Mouse (Mus musculus) hindbrain, embryonic 11.5 days (tissue): Measurements from ENCODE around the gene Prrt2. TPM values are rescaled to one million over a fixed set of nuclear protein-coding genes. Genes with fewer than 3 reads are reported as not detected.

Experiments used
- ATAC-seq: fragments of 200-750 bp; cut with Nextera tagmentation; 2 replicates; pipeline ENCODE4 v1.8.0; 2017; ENCODE audit warnings: mild to moderate bottlenecking, moderate TSS enrichment, moderate library complexity; ENCODE audit not compliant: low FRiP score
- DNase-seq: peaks from one replicate; pipeline ENCODE4 v3.0.0-alpha.2; 2015; ENCODE audit warnings: low spot score
- H3K27ac ChIP-seq: fragments of 300-500 bp; sonication (generic); 2 replicates; pipeline ENCODE4 v1.5.1; 2014; ENCODE audit warnings: mild to moderate bottlenecking, low read depth, low read length
- H3K27me3 ChIP-seq: fragments of 300-500 bp; sonication (generic); 2 replicates; pipeline ENCODE4 v1.6.1; 2014; ENCODE audit warnings: mild to moderate bottlenecking, low read length, moderate library complexity, mixed read lengths; ENCODE audit not compliant: control insufficient read depth, insufficient read depth
- H3K36me3 ChIP-seq: fragments of 300-500 bp; sonication (generic); 2 replicates; pipeline ENCODE4 v1.6.1; 2014; ENCODE audit warnings: mild to moderate bottlenecking, low read length, moderate library complexity, mixed read lengths; ENCODE audit not compliant: control insufficient read depth, insufficient read depth
- H3K4me1 ChIP-seq: fragments of 300-500 bp; sonication (generic); replicated peaks from 2 replicates; pipeline ENCODE4 v1.6.1; 2014; ENCODE audit warnings: low read length, mixed read lengths; ENCODE audit not compliant: control insufficient read depth, insufficient read depth
- H3K4me2 ChIP-seq: fragments of 300-500 bp; sonication (generic); replicated peaks from 2 replicates; pipeline ENCODE4 v1.6.1; 2014; ENCODE audit warnings: mild to moderate bottlenecking, low read depth, low read length
- H3K4me3 ChIP-seq: fragments of 300-500 bp; sonication (generic); 2 replicates; pipeline ENCODE4 v1.5.1; 2014; ENCODE audit warnings: low read depth, low read length
- H3K9ac ChIP-seq: fragments of 300-500 bp; sonication (generic); 2 replicates; pipeline ENCODE4 v1.6.1; 2014; ENCODE audit warnings: low read depth, low read length
- H3K9me3 ChIP-seq: fragments of 300-500 bp; sonication (generic); 2 replicates; pipeline ENCODE4 v1.6.1; 2016; ENCODE audit warnings: low read length; ENCODE audit not compliant: control insufficient read depth
- WGBS: fragments of 180-500 bp; shearing (Covaris S2); extraction: QIAGEN DNeasy Blood & Tissue Kit; methylation state at CpG from one replicate; pipeline ENCODE4 v1.1.7; 2014; 5-methylcytosine and 5-hydroxymethylcytosine counted together
- polyA plus RNA-seq: library from polyadenylated mRNA; unstranded; fragments of >200 nt; fragmentation: Nextera tagmentation; extraction: Ambion mirVana; gene quantifications from 2 replicates; pipeline ENCODE4 v1.2.1, GENCODE M21; 2014

Prrt2 gene
- polyA plus RNA-seq, 1 experiment from 2014 or later = 7.7 TPM

- Histone ChIP-seq H3K4me1 (peaks cover 17% of the 10 kb centered on the region), H3K36me3 (peaks cover 8% of the 10 kb centered on the region; the same call in 1 of the 2 replicates), H3K27me3 (no peaks in the 10 kb centered on the region), H3K9ac (peak within 1 kb of the TSS; percentile 100), H3K4me2 (peak within 1 kb of the TSS; percentile 96), H3K4me3 (peak within 1 kb of the TSS; percentile 98), H3K9me3 (no peaks in the 10 kb centered on the region), H3K27ac (peak within 1 kb of the TSS; percentile 99)
- DNase-seq = peak; percentile 100
- ATAC-seq = peak; percentile 94
- under 1% methylated on average over 45 of the region's 63 CpGs for WGBS
Observed at GRCm38 (mm10) chr7:127026984-127027726, 6.1 kb upstream of the Prrt2 start, which contains the start of gene Maz. Gene Maz, minus strand, starts transcription at chr7:127027037.

- H3K4me3 ChIP-seq = peak overlapping the region; percentile 98
- H3K27me3 ChIP-seq = no peaks in the 10 kb centered on the region
- H3K4me1 ChIP-seq = peaks cover 17% of the 10 kb centered on the region
- peak; percentile 11; the same call in 1 of the 2 replicates for ATAC-seq
- H3K36me3 ChIP-seq = peaks cover 8% of the 10 kb centered on the region; the same call in 1 of the 2 replicates
- H3K9me3 ChIP-seq = no peaks in the 10 kb centered on the region
- peak; percentile 88 for DNase-seq
- H3K9ac ChIP-seq = peak overlapping the region; percentile 100
- peak overlapping the region; percentile 96; the same call in 1 of the 2 replicates for H3K4me2 ChIP-seq
- WGBS = no CpG with 5 or more reads among the region's 48 CpGs
- peak overlapping the region; percentile 99 for H3K27ac ChIP-seq
Observed at GRCm38 (mm10) chr7:127026616-127026983, 5.6 kb upstream of the Prrt2 start.

DNA sequence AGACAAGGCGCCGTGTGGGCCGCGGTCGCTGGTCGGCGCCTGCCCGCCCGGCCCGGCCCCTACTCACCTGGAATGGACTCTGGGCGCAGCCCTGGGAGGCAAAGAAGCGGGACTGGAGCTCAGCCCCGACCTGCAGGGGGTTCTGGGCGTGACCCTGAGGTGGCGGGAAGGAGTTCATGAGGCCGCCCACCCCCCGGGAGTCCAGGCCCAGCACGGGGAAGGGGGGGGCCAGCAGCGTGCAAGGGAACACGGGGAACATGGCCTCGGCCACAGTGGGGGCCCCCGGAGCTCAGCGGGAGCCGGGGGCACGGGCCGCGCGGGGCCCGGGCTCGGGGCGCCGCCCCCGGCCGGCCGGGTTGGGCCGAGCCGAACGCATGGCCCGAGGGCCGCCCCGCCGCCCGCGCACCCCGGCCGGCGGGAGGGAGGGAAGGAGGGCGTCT is 5.2 kb upstream of the Prrt2 start:
- peak overlapping the region; percentile 96 for H3K4me2 ChIP-seq
- H3K9ac ChIP-seq = peak overlapping the region; percentile 100
- WGBS = 0% methylated on average over 7 of the region's 48 CpGs
- H3K27ac ChIP-seq = peak overlapping the region; percentile 99
- peaks cover 17% of the 10 kb centered on the region for H3K4me1 ChIP-seq
- peak overlapping the region; percentile 98 for H3K4me3 ChIP-seq
- no peaks in the 10 kb centered on the region for H3K27me3 ChIP-seq
- DNase-seq (no peak), ATAC-seq (peak; percentile 5; the same call in 1 of the 2 replicates)
- no peaks in the 10 kb centered on the region for H3K9me3 ChIP-seq
- peaks cover 5% of the 10 kb centered on the region; the same call in 1 of the 2 replicates for H3K36me3 ChIP-seq

DNA sequence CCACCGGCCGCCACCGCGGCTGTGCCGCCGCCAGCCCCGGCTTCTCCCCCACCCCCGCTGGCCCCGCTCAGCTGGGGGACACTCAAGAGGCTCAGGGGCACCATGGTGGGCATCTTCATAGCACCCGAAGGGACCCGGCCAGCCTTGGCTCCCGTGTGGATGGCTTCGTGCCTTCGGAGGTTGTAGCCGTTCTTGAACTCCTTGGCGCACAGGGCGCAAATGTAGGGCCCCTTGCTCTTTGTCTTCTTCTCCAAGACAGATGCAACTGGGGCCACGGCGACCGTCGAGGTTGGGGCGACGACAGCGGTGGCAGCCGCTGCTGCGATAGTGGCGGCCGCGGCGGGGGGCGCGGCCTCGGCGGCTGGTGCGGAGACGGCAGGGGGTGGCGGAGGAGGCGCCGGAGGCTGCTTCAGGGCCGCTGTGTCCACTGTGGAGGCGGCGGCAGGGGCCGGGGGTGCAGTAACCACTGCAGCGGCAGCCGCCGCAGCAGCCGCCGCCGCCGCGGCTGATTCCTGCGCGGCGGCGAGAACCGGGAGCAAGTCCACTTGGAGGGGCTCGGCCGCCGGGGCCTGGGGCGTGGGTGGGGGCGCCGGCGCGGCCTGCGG is 4.6 kb upstream of the Prrt2 start:
- Histone ChIP-seq H3K36me3 (peaks cover 4% of the 10 kb centered on the region; the same call in 1 of the 2 replicates), H3K27ac (peak overlapping the region; percentile 99), H3K27me3 (no peaks in the 10 kb centered on the region), H3K9ac (peak overlapping the region; percentile 100), H3K4me2 (peak overlapping the region; percentile 96), H3K4me1 (peaks cover 17% of the 10 kb centered on the region), H3K4me3 (peak overlapping the region; percentile 98), H3K9me3 (no peaks in the 10 kb centered on the region)
- DNase-seq (peak; percentile 76), ATAC-seq (no peak)
- under 1% methylated on average over 49 of the region's 65 CpGs for WGBS

DNA sequence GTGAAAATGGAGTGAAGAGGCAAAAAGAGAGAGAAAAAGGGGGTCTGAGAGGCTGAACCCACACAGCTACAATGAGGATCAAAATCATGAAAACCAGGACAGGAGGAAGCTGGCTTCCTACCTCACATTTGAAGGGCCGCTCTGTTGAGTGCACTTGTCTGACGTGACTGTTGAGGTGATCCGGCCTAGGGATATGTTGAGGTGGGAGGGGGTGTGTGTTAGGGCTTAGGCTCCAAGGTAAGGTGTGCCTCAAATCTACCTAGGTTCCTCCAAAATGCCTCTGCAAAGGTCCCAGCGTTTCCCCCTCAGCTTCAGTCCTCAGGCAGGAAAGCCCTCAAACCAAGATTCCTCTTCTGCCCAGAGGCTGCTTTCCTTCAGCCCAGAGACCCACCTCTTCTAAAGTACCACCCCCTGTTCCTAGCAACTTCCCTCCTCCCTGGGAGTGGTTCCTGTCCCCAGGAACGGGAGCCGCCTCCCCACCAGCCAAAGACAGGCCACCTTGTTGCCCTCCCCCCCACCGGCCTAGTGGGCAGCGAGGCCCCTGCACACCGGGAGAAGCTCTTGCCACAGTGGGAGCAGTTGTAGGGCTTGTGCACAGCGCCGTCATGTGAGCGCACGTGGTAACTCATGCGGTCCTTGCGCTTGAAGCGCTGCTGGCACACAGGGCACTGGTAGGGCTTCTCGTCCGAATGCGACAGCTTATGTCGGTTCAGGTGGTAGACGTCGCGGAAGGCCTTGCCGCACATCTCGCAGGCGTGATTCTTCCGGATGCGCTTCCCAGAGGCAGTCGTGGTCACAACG is 3.9 kb upstream of the Prrt2 start:
- peak; percentile 80 for DNase-seq
- peaks cover 20% of the 10 kb centered on the region for H3K4me1 ChIP-seq
- ATAC-seq = peak; percentile 15

DNA sequence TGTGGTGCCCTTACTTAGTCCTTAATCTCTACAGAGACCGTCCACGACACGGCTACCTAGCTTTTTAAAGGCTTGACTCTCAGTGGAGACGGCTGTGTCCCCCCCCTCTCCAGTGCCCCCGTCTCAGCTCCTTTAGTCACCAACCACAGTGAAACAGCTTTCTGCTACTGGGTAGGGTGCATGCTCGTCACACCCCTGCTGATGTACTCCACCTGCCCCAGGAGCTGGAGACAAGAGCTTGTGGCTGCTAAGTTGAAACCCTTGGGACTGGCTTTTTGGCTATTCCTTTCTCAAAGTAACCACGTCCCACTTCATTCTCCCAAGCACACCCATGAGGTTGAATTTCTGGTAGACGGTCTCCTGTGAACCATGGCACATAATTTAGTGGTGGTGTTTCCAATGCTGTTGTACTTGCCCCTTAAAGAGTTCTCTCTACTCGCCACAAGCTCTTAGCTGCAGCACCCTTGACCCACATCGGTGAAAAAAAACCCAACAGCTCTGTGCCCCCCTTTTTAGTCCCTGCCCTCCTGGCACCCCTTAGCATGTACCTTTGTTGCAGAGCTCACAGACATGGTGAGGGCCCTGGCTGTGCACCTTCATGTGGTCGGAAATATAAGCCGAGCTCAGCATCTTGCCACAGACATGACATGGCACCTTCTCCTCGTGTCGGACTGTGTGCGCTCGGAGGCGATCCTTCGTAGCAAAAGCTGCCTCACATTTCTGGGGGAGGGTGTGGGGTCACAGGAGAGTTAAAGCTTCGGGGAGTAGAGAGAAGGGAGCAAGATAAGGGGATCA is 3.1 kb upstream of the Prrt2 start:
- WGBS = 35% methylated on average over 19 of the region's 19 CpGs
- peak overlapping the region; percentile 100 for H3K9ac ChIP-seq
- peak overlapping the region; percentile 98 for H3K4me3 ChIP-seq
- ATAC-seq (no peak), DNase-seq (no peak)
- no peaks in the 10 kb centered on the region for H3K27me3 ChIP-seq
- no peaks in the 10 kb centered on the region for H3K9me3 ChIP-seq
- peak overlapping the region; percentile 96 for H3K4me2 ChIP-seq
- H3K36me3 ChIP-seq = peaks cover 4% of the 10 kb centered on the region; the same call in 1 of the 2 replicates
- peaks cover 22% of the 10 kb centered on the region for H3K4me1 ChIP-seq
- peak overlapping the region; percentile 33 for H3K27ac ChIP-seq

More for the DNA sequence above, 3.9 kb upstream of the Prrt2 start:
- Histone ChIP-seq H3K4me2 (peak overlapping the region; percentile 96), H3K4me3 (peak overlapping the region; percentile 98), H3K36me3 (peaks cover 4% of the 10 kb centered on the region; the same call in 1 of the 2 replicates), H3K27ac (peak overlapping the region; percentile 99), H3K9me3 (no peaks in the 10 kb centered on the region), H3K9ac (peak overlapping the region; percentile 100), H3K27me3 (no peaks in the 10 kb centered on the region)
- WGBS = 2% methylated on average over 30 of the region's 30 CpGs

DNA sequence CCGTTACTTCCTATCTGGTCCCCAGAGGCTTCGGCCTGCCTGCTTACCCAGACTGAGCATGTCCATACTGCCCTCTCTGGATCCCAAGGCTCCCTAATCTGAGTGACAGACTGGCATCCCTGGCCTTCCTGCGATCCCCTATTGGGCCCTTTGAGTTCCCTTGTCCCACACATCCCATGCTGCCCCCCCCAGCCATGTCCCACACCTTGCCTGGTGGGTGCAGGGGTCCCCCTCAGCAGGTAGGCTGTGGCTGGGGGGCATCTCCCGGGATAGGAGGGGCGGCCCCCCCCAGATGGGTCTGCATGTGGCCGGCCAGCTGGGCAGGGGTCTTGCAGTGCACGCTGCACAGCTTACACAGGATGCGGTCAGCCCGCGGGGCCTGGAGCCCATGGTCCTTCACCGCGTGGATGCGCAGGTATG is 2.3 kb upstream of the Prrt2 start:
- Histone ChIP-seq H3K9me3 (no peaks in the 10 kb centered on the region), H3K4me1 (peaks cover 25% of the 10 kb centered on the region), H3K27ac (peak overlapping the region; percentile 33; the same call in 1 of the 2 replicates), H3K9ac (peak overlapping the region; percentile 100), H3K27me3 (no peaks in the 10 kb centered on the region), H3K4me2 (peak overlapping the region; percentile 96), H3K36me3 (peaks cover 4% of the 10 kb centered on the region; the same call in 1 of the 2 replicates), H3K4me3 (peak overlapping the region; percentile 98)
- WGBS = 82% methylated on average over 13 of the region's 13 CpGs
- DNase-seq (no peak), ATAC-seq (no peak)
